Mouse (Mus musculus): ENCODE measurements at regions not wholly inside any gene's neighbourhood (a gene's known extent, or its start where the extent isn't known, plus 50 kb on each side); places are given as distances from the start of the nearest gene placed in this dataset.
"Not testable (repeated sequence)": the region's sequence is repeated elsewhere in the genome, so short reads cannot be mapped to it uniquely, and the experiment has no call there.

DNA sequence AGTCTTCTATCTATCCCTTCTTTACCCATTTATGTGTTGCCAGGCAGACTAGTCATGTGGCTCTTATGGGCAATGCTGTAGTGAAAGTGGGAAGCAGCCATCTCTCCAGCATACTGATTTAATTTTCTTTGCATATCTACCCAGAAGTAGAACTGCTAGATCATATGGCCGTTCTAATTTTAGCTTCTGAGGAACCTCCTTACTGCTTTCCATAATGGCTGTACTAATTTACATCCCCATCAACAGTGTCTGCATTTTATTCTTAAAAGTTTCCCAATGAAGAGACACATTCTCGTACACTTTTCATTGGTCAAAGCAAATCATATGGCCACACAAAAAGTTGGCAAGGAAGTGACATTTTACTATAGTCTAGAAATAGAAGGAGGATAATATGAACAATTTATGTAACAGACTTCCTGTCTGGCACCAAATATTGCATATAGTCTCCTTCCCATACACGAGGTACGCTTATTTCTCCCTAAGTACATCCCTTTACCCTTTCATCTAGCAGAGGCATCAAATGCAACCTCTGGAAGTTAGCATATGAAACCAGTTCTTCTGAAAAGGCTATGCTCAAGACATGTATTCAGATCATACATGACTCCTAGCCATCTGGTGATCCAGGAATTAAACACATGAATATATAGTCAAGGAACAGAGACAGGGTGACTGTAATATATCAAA, 119.0 kb downstream of the Spata19 start:
- DNase-seq: no peak
- TF ChIP-seq CTCF (IDR thresholded peaks at IDR 0.05): no peak
- Histone ChIP-seq H3K4me3 (no peak overlapping the region), H3K27ac (no peak overlapping the region)
- intact Hi-C loops (cut with DNase I): no loop called here

DNA sequence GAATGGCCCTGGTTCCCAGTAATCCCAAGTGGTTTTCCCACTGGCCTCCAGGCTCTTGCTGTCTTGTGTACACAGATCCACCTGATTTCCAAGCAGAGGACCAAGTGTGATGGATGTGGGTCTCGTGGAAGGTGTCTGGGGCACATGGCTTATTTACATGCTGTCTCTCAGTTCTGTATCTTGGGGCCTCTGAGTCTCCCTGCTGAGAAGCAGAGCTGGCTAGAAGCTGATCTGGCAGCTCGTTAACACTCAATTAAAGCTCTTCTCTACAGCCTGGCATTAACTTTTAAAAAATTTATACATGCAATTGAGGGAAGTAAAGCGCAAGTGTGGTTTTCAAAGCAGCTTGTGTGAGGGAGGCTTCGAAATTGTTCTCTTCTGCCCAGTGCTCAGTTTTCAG, 121.4 kb downstream of the Spata19 start:
- intact Hi-C loops (cut with DNase I): no loop called here
- Histone ChIP-seq H3K27ac (no peak overlapping the region), H3K4me3 (no peak overlapping the region)
- DNase-seq: no peak
- no peak for TF ChIP-seq CTCF (IDR thresholded peaks at IDR 0.05)

DNA sequence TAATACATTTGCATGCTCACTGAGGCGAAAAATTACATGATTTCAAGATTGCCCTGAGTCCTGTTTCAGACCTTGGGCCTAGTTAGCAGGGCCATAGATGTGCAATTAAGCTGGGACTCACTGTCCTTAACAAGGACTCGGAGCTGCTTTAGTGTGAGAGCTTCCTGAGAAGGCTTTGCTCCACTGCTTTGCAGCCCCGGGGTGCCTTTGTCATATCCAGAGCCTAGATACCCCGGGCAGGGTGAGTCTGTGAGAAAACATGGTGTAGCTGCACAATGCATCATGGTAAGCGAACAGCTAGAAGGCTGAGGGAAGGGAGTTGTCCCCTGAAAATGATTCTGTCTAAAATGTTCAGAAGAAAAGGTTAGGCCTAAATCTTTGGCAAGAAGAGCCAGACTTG, 123.1 kb downstream of the Spata19 start:
- intact Hi-C loops (cut with DNase I): no loop called here
- Histone ChIP-seq H3K4me3 (no peak overlapping the region), H3K27ac (no peak overlapping the region)
- DNase-seq: no peak
- no peak for TF ChIP-seq CTCF (IDR thresholded peaks at IDR 0.05)

DNA sequence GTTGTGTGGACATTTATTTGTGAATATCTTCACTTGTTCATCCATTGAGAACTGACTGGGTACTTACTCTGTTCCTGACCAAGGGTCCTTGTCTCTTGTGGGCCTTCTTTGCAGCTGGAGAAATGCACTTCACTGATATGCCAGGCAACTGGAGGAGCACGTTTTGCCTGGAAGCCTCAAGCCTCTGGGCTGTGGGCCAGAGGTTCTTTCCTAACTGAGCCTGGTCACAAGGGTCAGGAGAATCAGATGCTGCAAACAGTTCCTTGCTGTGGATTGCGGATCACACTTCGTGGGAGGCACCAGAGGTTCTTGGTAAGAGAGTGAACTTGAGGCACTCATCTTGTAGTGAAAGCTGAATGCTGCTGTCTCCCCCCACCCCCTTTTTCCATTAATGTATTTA, 124.6 kb downstream of the Spata19 start:
- intact Hi-C loops (cut with DNase I): no loop called here
- Histone ChIP-seq H3K27ac (no peak overlapping the region), H3K4me3 (no peak overlapping the region)
- DNase-seq: peak; percentile 52
- no peak for TF ChIP-seq CTCF (IDR thresholded peaks at IDR 0.05)

DNA sequence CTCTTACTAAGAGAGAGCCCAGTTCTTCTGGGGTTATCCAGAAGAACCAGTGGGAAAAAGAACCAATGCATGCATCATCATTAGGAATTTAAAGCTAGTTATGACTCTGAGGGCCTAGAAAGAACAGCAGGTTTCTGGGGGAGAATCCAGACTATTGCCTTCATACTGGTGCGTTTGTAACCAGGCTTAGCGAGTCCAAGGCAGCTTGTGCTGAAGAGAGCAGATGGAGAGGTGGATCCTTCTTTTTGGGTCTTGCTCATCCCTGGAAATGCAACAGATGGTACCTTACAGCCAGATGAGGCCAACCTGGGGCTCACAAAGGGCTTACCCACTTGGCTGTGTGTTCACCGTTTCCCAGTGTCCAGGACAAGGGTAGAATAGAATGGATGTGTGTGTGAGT, 130.1 kb downstream of the Spata19 start:
- intact Hi-C loops (cut with DNase I): no loop called here
- Histone ChIP-seq H3K4me3 (no peak overlapping the region), H3K27ac (no peak overlapping the region)
- TF ChIP-seq CTCF (IDR thresholded peaks at IDR 0.05): no peak
- no peak for DNase-seq

DNA sequence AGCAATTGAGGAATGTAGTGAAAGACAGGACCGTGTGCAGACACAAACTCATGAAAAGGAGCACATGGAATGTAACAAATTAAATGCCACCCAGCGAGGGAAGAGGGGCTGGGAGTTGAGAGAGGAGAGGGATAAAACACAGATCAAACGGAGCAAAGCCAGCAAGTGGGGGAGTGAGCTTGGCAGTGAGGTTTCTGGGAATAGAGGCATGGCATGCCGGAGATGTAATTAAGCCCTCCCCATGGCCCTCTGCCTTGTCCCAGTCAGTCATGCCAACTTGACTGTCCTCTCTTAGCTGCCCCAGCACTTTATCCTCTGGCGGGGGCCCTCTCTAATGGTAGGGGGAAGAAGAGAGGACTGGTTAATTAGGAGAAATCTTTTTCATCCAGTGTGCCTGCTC, 141.9 kb downstream of the Spata19 start:
- TF ChIP-seq CTCF (IDR thresholded peaks at IDR 0.05): no peak
- Histone ChIP-seq H3K27ac (no peak overlapping the region), H3K4me3 (no peak overlapping the region)
- DNase-seq: peak; percentile 54
- intact Hi-C loops (cut with DNase I): no loop called here

DNA sequence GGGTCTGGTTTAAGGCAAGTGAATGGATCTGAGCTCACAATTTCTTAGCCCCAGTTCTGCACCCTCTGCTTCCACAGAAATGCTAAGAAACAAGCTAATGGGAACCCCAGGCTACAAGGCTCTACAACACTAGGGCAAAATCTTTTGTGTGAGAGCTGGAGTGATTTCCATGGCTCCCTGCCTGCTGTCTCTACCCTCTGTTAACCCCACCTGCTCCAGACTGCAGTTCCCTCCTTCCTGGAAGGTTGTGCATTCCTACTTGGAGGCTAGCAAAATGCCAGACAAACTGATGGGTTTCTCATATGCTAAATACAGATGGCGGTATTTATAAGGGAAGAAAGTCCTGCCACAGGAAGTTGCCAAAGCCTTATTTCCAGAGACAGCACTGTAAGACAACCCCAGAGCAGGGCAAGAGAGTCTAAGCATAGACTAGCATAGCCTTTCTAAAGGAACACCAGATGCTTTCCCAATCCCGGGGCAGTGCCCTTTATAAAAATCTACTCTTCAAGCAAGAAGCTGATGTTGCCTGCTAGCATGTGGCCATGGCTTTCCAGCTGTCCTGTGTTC, 145.1 kb downstream of the Spata19 start:
- Histone ChIP-seq H3K27ac (no peak overlapping the region), H3K4me3 (no peak overlapping the region)
- no peak for TF ChIP-seq CTCF (IDR thresholded peaks at IDR 0.05)
- intact Hi-C loops (cut with DNase I): no loop called here
- DNase-seq: no peak

DNA sequence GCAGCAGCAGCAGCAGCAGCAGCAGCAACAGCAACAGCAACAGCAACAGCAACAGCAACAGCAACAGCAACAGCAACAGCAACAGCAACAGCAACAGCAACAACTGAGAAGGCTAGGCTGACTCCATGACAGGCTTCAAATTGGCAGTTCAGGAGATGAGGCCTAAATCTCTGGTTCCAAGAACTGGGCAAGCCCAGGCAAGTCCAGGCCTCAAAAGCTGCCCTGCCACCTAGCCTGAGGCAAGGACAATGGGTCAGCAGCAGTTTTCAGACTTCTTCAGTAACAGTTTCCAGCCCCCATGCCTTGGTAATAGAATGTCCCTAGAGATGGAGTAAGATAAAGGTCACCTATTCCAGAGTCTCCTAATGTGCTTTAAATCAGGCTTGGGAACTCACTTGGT, 158.1 kb downstream of the Spata19 start:
- H3K27ac ChIP-seq; intact Hi-C loops (cut with DNase I); H3K4me3 ChIP-seq; DNase-seq: not testable (repeated sequence)

DNA sequence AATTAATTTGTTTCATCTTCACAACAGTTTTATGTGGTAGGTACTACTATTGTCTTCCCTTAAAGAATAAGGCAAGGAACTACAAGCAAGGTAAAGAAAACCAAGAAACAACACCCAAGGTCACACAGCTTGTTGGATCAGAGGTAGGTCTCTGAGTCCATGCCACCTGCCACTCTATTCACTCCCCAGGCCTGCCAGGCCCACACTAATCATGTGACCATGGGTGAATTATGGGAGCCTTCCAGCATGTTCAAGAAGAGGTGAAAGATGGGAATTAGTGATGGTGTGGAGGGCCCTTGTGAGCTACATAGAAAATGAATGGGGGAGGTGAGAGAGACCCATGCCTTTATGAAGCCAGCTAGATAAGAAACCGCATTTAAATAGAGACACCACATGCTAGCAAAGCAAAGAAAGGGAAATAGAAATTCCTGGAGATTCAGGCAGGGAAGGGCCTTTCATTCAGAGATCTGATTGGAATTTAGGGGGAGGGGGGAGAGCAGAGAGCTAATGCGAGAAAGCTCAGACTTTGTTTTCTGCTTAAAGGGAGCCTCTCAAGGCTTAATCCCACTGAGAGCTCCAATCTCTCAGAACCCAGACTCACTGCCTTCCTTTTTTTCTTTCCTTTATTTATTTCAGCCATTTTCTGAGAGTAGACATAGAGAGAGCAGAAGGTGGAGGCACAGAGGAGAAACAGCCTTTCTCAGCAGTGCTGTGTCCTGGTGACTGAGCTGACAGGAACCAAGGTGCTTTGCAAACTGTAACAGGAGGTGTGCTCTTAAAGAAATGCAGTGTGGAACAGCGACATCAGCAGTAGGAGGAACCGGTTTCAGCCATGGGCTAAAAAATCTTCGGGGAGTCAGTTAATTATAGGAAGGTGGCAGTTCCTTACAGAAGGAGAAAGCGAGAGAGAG, 160.0 kb downstream of the Spata19 start:
- intact Hi-C loops (cut with DNase I): no loop called here
- H3K4me3 ChIP-seq: no peak overlapping the region
- H3K27ac ChIP-seq: no peak overlapping the region
- no peak for TF ChIP-seq CTCF (IDR thresholded peaks at IDR 0.05)
- no peak for DNase-seq

DNA sequence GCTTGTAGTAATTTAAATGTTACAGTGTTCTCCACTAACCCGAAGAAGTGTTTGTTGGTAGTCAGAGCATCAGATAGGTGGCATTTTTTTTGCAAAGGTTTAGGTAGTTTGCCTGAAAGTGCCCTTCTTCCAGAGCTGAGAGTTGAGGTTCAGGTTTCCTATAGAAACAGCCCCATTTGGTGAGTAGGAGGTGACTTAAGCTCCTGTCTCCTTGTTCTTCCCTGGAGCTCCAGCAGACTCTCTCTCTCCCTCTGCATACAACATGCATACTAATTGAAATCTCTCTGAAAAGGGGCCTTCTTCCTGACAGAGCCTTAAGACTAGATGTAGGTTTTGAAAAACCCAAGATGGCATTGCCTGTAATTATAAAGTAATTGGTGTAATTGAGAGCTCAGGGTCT, 161.3 kb downstream of the Spata19 start:
- TF ChIP-seq CTCF (IDR thresholded peaks at IDR 0.05): no peak
- intact Hi-C loops (cut with DNase I): no loop called here
- Histone ChIP-seq H3K4me3 (no peak overlapping the region), H3K27ac (no peak overlapping the region)
- no peak for DNase-seq

DNA sequence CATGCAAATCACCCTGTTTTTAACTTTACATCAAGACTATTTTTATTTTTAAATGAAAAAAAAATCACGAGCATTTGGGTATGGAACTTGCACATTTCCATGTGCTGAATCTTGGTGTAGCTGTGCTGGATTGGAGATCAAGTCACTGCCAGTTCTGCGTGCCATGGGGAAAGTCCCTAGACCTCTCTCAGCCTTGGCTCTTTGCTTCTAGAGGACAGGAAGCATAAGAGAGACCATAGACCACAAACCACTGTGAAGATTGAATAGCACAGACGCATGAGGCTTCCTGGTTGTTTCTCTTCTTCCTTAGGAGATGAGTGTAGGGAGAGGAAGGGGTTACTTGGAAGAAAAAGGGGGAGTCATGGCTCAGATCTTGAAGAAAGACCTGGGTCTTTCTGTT, 161.7 kb downstream of the Spata19 start:
- Histone ChIP-seq H3K4me3 (no peak overlapping the region), H3K27ac (no peak overlapping the region)
- no peak for TF ChIP-seq CTCF (IDR thresholded peaks at IDR 0.05)
- intact Hi-C loops (cut with DNase I): no loop called here
- DNase-seq: no peak

DNA sequence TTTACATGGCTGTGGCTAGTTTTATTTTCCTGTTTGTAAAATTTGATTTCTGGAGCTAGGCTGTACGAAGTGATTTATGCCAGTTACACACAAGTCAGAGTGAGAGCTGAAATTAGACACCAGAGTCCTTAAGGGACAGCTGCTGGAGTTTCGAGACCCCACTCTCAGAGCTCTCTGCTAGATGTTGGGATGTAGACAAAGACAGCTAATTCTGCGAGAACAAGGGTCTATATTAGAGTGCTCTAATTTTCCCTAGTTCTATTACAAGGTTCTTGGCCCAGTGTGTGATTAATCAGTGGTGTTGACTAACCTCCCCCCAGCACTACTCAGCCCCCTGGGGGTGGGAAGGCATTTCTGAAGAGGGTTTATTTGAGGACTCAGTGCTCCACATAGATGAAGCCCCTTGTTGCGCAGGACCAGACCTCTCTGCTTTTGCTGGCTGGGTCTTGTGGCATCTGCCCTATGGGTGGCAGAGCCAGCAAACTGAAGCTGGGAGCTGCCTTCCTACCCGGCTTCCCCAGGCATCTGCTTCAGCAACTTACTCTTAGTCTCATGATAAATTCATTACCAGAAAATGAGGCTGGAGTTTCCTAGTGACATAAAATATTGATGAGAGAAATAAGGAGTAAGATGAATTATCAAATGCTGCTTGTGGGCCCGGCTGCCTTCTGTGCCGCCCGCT, 171.9 kb downstream of the Spata19 start:
- Histone ChIP-seq H3K27ac (no peak overlapping the region), H3K4me3 (no peak overlapping the region)
- no peak for TF ChIP-seq CTCF (IDR thresholded peaks at IDR 0.05)
- DNase-seq: no peak
- intact Hi-C loops (cut with DNase I): no loop called here

DNA sequence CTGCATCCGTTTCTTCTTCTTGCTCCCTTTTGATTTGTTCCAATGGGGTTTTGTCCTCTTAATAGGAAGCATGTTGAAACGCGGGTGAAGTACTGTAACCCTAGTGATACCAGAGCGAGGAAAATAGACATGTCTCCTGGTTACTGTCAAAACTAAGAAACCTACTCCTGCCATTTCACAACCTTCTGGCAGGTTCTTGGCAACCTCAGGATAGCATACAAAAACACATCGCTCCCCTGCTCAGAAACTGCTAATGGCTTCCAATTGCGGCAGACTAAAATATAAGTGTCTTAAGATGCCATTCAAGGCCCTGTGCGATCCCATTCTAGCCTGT, 172.4 kb downstream of the Spata19 start:
- no peak for TF ChIP-seq CTCF (IDR thresholded peaks at IDR 0.05)
- H3K27ac ChIP-seq: no peak overlapping the region
- no peak overlapping the region for H3K4me3 ChIP-seq
- intact Hi-C loops (cut with DNase I): no loop called here
- DNase-seq: no peak
